Mouse (Mus musculus) lung, embryonic 14.5 days (tissue): ENCODE measurements around the gene Elf2. TPM values are rescaled to one million over a fixed set of nuclear protein-coding genes. Genes with fewer than 3 reads are reported as not detected.

Experiments
- ATAC-seq: fragments of 200-750 bp; cut with Nextera tagmentation; 2 replicates; pipeline ENCODE4 v1.8.0; 2017; ENCODE audit warnings: mild to moderate bottlenecking, moderate TSS enrichment, moderate library complexity; ENCODE audit not compliant: insufficient read depth
- DNase-seq: peaks from one replicate; pipeline ENCODE4 v3.0.0-alpha.2; 2015
- H3K27ac ChIP-seq: fragments of 300-500 bp; sonication (generic); 2 replicates; pipeline ENCODE4 v1.5.1; 2014; ENCODE audit warnings: low read depth, mild to moderate bottlenecking, moderate library complexity
- H3K27me3 ChIP-seq: fragments of 300-500 bp; sonication (generic); 2 replicates; pipeline ENCODE4 v1.6.1; 2014; ENCODE audit warnings: low read length, control low read depth; ENCODE audit not compliant: insufficient read depth
- H3K36me3 ChIP-seq: fragments of 300-500 bp; sonication (generic); 2 replicates; pipeline ENCODE4 v1.6.1; 2014; ENCODE audit warnings: control low read depth; ENCODE audit not compliant: insufficient read depth
- H3K4me1 ChIP-seq: fragments of 300-500 bp; sonication (generic); 2 replicates; pipeline ENCODE4 v1.6.1; 2014; ENCODE audit warnings: antibody characterized with exemption, control low read depth; ENCODE audit not compliant: insufficient read depth
- H3K4me2 ChIP-seq: fragments of 300-500 bp; sonication (generic); 2 replicates; pipeline ENCODE4 v1.6.1; 2014; ENCODE audit warnings: mild to moderate bottlenecking
- H3K4me3 ChIP-seq: fragments of 300-500 bp; sonication (generic); 2 replicates; pipeline ENCODE4 v1.5.1; 2014; ENCODE audit warnings: low read depth, low read length
- H3K9ac ChIP-seq: fragments of 300-500 bp; sonication (generic); 2 replicates; pipeline ENCODE4 v1.6.1; 2014
- H3K9me3 ChIP-seq: fragments of 300-500 bp; sonication (generic); 2 replicates; pipeline ENCODE4 v1.6.1; 2016; ENCODE audit warnings: low read depth, low read length, control low read depth
- CTCF ChIP-seq: IDR thresholded peaks from 2 replicates; pipeline ENCODE4 v1.5.1; 2016; ENCODE audit warnings: antibody characterized with exemption, low read depth
- WGBS: fragments of 180-500 bp; shearing (Covaris S2); extraction: QIAGEN DNeasy Blood & Tissue Kit; methylation state at CpG from one replicate; pipeline ENCODE4 v1.1.7; 2014; 5-methylcytosine and 5-hydroxymethylcytosine counted together
- microRNA-seq: library from miRNA; unstranded; fragments of <30 nt; microRNA quantifications from one replicate; pipeline ENCODE4, GENCODE M21; 2016; ENCODE audit warnings: borderline number of aligned reads
- polyA plus RNA-seq: library from polyadenylated mRNA; unstranded; fragments of >200 nt; fragmentation: Nextera tagmentation; extraction: Ambion mirVana; gene quantifications from 2 replicates; pipeline ENCODE4 v1.2.1, GENCODE M21; 2014

Elf2 gene
- polyA plus RNA-seq, 1 experiment from 2014 or later, result 60.8 TPM

DNA sequence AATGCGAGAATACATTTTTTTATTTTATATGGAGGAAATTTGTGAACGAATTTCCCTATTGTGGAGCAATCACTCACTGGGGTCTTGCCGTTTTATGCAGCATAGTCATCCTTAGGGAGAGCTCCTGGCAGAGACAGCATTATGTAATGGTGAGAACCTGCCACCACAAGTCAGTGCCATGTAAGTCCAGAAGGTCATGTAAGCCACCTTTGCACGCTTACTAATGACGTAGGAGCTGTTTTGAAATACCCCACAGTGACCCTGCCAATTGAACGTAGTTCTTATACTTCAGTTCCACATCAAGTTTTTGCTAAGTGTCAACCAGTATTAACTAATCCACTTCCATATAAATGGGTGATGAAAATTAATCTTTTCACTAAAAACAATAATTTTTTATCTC, 136.6 kb downstream of the Elf2 start:
- no peak for DNase-seq
- 77% methylated on average over 6 of the region's 6 CpGs for WGBS
- no peaks in the 10 kb centered on the region for H3K9me3 ChIP-seq
- TF ChIP-seq CTCF, result no peak
- no peak overlapping the region for H3K4me3 ChIP-seq
- H3K27me3 ChIP-seq, result no peaks in the 10 kb centered on the region
- no peaks in the 10 kb centered on the region for H3K36me3 ChIP-seq
- no peak overlapping the region for H3K27ac ChIP-seq
- H3K4me1 ChIP-seq, result no peaks in the 10 kb centered on the region
- H3K9ac ChIP-seq, result no peak overlapping the region
- H3K4me2 ChIP-seq, result no peak overlapping the region
- ATAC-seq, result no peak

Small RNA genes within 50 kb of the gene (microRNA-seq; reads per million reads assigned to microRNA genes)
- not detected for gene Gm24282

Other genes starting within 250 kb of the Elf2 start
- gene Noct, start 116.2 kb downstream of the Elf2 start, polyA plus RNA-seq, result 7.6 and 8.9 TPM in 2 replicates
- 2.7 and 3.6 TPM in 2 replicates for gene Mgarp, start 56.1 kb upstream of the Elf2 start, polyA plus RNA-seq
- 650 and 732 TPM in 2 replicates for gene Ndufc1, start 68.3 kb upstream of the Elf2 start, polyA plus RNA-seq
- 45.4 and 49.5 TPM in 2 replicates for gene Naa15, start 74.5 kb upstream of the Elf2 start, polyA plus RNA-seq
- gene Rab33b, start 143.3 kb upstream of the Elf2 start, polyA plus RNA-seq, result 17.8 and 21.3 TPM in 2 replicates
- 4.3 and 4.5 TPM in 2 replicates for gene Setd7, start 220.2 kb upstream of the Elf2 start, polyA plus RNA-seq